In genomic region chr5:74829003-74829402, GRCm38 (mm10) we compare ENCODE assay signal across 14 mouse cellular contexts.
"Had no signal": no experiment of that assay in that cellular context is flagged by ENCODE, and none has a peak within 500 bp of the region (broad histone marks: within the 10 kb centered on the region; RNA-seq: fewer than 3 reads in every experiment).

No protein-coding gene starts in this region.

- DNase-seq: kidney, adult 11 months; kidney, adult 9 months; kidney, postnatal 25 days; layer of hippocampus, adult 9-11 months; layer of hippocampus, postnatal 36 days; retina, postnatal 1 day; right cerebral cortex, postnatal 4 days; thymus, postnatal 36 days had no signal

- H3K36me3 ChIP-seq: limb, embryonic 13.5 days; midbrain, embryonic 10.5 days; neural tube, embryonic 13.5 days had no signal

- H3K27me3 ChIP-seq: limb, embryonic 13.5 days; neural tube, embryonic 13.5 days had no signal

- ATAC-seq: hindbrain, postnatal 0 days; midbrain, embryonic 16.5 days had no signal

- H3K9ac ChIP-seq: limb, embryonic 13.5 days; liver, embryonic 14.5 days; neural tube, embryonic 13.5 days had no signal

- H3K4me1 ChIP-seq: midbrain, embryonic 10.5 days had no signal

- H3K9me3 ChIP-seq: limb, embryonic 13.5 days; midbrain, embryonic 10.5 days; neural tube, embryonic 13.5 days had no signal

- H3K4me2 ChIP-seq: limb, embryonic 13.5 days; neural tube, embryonic 13.5 days had no signal

- H3K27ac ChIP-seq: hindbrain, postnatal 0 days; liver, embryonic 14.5 days; midbrain, embryonic 10.5 days; neural tube, embryonic 13.5 days had no signal

- H3K4me3 ChIP-seq: limb, embryonic 13.5 days; midbrain, embryonic 10.5 days; neural tube, embryonic 13.5 days had no signal
